Mouse (Mus musculus) olfactory bulb, adult 2 months (tissue): ENCODE measurements around the gene Abtb1. TPM values are rescaled to one million over a fixed set of nuclear protein-coding genes. Genes with fewer than 3 reads are reported as not detected.

Experiments
- H3K27ac ChIP-seq: fragments of 200-500 bp; 2 replicates; pipeline ENCODE4 v1.5.1; 2012; ENCODE audit warnings: low read depth, low read length; ENCODE audit not compliant: insufficient read depth
- H3K4me1 ChIP-seq: fragments of 200-500 bp; 2 replicates; pipeline ENCODE4 v1.6.1; 2012; ENCODE audit warnings: low read length; ENCODE audit not compliant: control insufficient read depth, insufficient read depth
- H3K4me3 ChIP-seq: fragments of 200-500 bp; 2 replicates; pipeline ENCODE4 v1.5.1; 2012; ENCODE audit warnings: mild to moderate bottlenecking, low read depth, low read length, moderate library complexity; ENCODE audit not compliant: insufficient read depth
- CTCF ChIP-seq: fragments of 200-500 bp; IDR thresholded peaks from 2 replicates; pipeline ENCODE4 v1.5.1; 2012; ENCODE audit warnings: low read depth, mild to moderate bottlenecking, low read length, moderate library complexity; ENCODE audit not compliant: insufficient read depth
- POLR2A ChIP-seq: fragments of 200-500 bp; IDR thresholded peaks from 2 replicates; pipeline ENCODE4 v1.6.1; 2012; ENCODE audit warnings: mild to moderate bottlenecking, low read depth, low read length, moderate library complexity; ENCODE audit not compliant: insufficient read depth
- WGBS: fragments of 180-500 bp; shearing (Covaris S2); methylation state at CpG from one replicate; pipeline ENCODE4 v1.1.7; 2018; 5-methylcytosine and 5-hydroxymethylcytosine counted together
- polyA plus RNA-seq: library from polyadenylated mRNA; stranded (reverse); fragments of >200 nt; gene quantifications from 2 replicates; pipeline ENCODE4 v1.2.4, GENCODE M21; 2012; ENCODE audit warnings: low replicate concordance; ENCODE audit not compliant: missing spikeins, insufficient read depth, insufficient read length

Abtb1 gene
- polyA plus RNA-seq, 1 experiment = not detected

DNA sequence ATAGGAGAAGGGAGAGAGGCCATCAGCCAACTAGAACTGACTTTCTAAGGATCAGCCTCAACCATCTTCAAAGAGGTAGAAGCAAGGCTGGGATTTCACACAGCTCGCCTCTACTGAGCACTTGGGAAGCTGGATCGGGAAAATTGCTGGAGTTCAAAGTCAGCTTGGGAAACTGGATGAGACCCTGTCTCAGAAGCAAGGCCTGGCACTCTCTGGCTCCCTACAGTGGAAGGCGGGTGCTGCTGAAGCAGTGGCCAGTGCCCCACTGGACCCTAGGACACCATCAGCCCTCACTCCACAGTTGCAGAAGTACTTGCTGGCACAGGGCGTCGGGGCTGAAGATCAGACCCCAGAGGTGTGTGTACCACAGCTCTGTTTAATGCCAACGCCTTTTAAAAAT is 16.0 kb upstream of the Abtb1 start:
- no peak overlapping the region for H3K4me3 ChIP-seq
- H3K27ac ChIP-seq = peak overlapping the region; percentile 17
- TF ChIP-seq CTCF = no peak
- no peak for TF ChIP-seq POLR2A
- H3K4me1 ChIP-seq = peaks cover 28% of the 10 kb centered on the region
- 77% methylated on average over 6 of the region's 6 CpGs for WGBS

DNA sequence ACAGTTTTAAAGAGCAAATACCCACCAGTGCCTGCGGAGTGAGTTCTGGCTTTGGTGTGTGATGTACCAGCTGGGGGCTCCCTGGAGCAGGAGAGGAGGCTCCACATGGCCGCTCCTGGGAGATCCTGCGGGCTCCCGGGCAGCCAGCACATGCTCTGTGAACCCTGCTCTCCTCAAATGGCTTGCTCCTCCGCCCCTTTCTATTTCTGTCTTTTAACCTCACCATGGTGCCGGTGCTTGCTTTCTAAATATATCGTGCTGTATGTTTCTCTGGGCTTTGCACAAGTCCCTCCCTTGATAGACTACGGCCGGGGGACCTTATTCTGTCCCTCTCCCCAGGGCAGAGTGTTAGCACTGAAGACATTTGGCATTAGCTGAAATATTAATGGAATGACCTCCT is 15.5 kb upstream of the Abtb1 start:
- Histone ChIP-seq H3K4me1 (peaks cover 28% of the 10 kb centered on the region), H3K4me3 (no peak overlapping the region), H3K27ac (peak overlapping the region; percentile 17)
- 12% methylated on average over 9 of the region's 9 CpGs for WGBS
- TF ChIP-seq CTCF (no peak), POLR2A (no peak)

DNA sequence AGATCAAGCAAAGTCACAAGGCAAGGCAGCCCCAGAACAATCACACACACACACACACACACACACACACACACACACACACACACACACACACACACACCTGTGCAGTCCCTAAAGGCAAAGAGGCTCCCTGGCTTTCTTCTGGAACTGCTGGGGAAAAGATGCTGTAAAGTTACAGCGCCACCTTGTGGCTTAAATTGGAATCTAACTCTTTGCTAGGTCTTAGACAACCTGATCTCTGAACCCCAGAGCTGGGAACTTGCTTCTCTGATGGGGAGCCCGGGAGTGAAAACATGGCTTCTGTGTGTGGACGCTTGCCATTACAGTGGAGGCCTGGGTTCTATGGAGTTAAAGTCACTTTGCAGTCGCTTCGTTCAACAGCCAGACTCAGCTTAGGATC is 13.9 kb upstream of the Abtb1 start:
- WGBS = 23% methylated on average over 5 of the region's 5 CpGs
- H3K27ac ChIP-seq = no peak overlapping the region
- peaks cover 25% of the 10 kb centered on the region for H3K4me1 ChIP-seq
- no peak for TF ChIP-seq POLR2A
- peak; percentile 23; the same call in 1 of the 2 replicates for TF ChIP-seq CTCF
- no peak overlapping the region for H3K4me3 ChIP-seq

DNA sequence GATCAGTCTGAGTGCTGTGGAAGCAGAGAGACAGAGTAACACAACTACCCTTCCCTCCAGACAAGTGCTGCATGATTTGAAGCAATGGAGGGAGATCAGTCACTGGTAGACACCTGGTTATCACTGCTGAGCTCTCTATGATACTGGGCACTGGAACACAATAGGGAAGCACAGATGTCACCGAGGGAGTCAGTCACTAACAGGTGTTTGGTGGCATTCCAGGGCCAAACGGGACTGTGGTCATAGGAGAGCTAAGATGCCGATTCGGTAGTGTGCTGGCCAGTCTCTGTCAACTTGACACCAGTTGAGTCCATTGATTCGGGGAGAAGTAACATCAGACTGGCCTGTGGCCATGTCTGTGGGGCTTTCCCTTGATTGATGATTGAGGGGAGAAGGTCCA is 12.7 kb upstream of the Abtb1 start:
- TF ChIP-seq CTCF (no peak), POLR2A (no peak)

DNA sequence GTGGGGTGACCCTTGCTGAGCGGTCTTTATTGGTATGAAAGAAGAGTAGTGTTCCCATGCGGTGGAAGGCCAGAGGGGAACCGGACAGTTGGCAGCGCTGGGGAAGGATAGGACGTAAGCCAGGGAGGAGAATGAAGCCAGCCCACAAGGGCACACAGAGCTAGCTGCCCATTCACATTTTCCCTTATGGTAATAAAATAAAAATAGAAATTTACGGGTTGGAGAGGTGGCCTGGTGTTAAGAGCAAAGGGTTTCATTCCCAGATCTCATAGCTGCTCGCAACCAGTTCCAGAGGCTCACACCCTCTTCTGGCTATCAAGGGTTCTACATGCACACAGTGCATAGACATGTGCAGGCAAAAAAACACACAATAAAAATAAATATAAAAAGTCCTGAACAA is 8.2 kb upstream of the Abtb1 start:
- Histone ChIP-seq H3K27ac (no peak overlapping the region), H3K4me1 (0 out of 2 replicates have a peak, but pooled peaks cover 4% of the 10 kb centered on the region), H3K4me3 (no peak overlapping the region)
- TF ChIP-seq CTCF (no peak), POLR2A (no peak)
- WGBS = 77% methylated on average over 7 of the region's 7 CpGs

More for the DNA sequence above, 12.7 kb upstream of the Abtb1 start:
- WGBS = 78% methylated on average over 5 of the region's 5 CpGs
- H3K27ac ChIP-seq = no peak overlapping the region
- peaks cover 22% of the 10 kb centered on the region for H3K4me1 ChIP-seq
- H3K4me3 ChIP-seq = no peak overlapping the region

DNA sequence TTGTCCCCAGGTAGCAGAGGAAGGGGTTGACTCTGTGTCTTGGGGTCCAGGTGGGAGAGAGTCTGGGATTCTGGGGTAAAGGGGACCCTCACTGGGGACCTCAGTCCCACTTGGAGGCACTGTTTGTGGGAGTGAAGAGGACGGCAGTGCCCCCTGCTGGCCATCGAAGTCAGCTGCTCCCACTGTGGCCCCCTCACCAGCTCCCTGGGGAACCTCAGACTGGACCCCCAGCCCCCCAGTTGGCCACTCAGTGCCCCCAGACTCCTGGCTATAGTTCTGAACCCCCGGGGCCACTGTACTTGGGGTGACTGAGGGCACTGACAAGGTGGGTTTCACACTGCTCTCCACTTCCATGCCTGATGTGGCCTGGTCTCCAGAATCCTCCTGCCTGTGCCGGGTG is 7.5 kb upstream of the Abtb1 start:
- Histone ChIP-seq H3K4me1 (0 out of 2 replicates have a peak, but pooled peaks cover 4% of the 10 kb centered on the region), H3K4me3 (no peak overlapping the region), H3K27ac (no peak overlapping the region)
- no peak for TF ChIP-seq CTCF
- TF ChIP-seq POLR2A = no peak
- WGBS = 53% methylated on average over 4 of the region's 4 CpGs

DNA sequence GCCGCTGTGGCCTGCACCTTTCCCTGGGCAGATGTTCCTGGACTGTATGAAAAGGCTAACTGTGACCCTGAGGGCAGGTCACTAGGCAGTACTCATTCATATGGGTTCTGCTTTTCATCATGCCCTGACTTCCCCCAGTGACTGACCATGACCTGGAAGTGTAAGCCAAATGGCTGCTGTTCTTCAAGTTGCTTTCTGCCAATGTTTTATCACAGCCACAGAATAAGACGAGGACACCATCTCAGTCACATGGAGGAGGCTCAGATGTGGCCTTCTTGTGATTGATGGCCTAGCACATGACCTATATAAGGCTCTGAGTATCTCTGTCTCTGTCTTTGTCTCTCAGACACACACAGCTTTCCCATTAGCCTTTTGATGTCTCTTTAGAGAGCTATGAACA is 5.8 kb upstream of the Abtb1 start:
- Histone ChIP-seq H3K27ac (no peak overlapping the region), H3K4me3 (no peak overlapping the region), H3K4me1 (peaks cover 13% of the 10 kb centered on the region)
- WGBS = 74% methylated on average over 2 of the region's 2 CpGs
- TF ChIP-seq POLR2A = no peak
- TF ChIP-seq CTCF = no peak

DNA sequence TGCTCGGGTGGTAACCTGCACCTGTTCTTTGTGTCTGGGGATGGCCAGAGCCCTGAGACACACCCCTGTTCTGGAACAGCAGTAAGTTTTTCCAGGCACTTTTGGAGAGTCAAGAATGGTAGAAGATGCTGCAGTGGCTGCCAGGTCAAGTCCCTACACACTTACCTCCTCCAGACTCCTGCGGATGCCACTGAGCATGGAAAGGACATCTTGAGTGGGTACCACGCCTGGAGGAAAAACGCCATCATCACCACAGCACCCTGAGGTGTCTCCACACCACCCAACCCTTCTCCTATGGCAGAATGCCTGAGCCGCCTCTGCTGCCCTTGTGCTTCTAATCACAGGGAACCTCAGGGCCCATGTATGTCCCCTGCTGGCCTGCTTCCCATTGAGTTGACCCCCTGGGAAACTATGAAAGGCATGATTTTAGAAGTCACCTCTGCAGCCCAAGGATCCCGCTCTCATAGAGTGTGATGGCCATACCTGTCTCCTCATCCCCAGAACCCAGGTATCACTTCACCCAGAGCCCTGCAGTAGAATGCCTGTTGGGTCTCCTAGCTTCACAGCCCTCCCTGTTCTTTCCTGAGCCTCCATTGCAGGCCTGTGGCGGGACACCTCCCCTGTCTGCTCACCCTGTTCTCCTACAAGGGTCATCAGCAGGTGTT is 3.2 kb upstream of the Abtb1 start:
- Histone ChIP-seq H3K4me1 (peaks cover 25% of the 10 kb centered on the region), H3K4me3 (no peak overlapping the region), H3K27ac (no peak overlapping the region)
- 89% methylated on average over 7 of the region's 7 CpGs for WGBS
- TF ChIP-seq CTCF = no peak
- TF ChIP-seq POLR2A = no peak

DNA sequence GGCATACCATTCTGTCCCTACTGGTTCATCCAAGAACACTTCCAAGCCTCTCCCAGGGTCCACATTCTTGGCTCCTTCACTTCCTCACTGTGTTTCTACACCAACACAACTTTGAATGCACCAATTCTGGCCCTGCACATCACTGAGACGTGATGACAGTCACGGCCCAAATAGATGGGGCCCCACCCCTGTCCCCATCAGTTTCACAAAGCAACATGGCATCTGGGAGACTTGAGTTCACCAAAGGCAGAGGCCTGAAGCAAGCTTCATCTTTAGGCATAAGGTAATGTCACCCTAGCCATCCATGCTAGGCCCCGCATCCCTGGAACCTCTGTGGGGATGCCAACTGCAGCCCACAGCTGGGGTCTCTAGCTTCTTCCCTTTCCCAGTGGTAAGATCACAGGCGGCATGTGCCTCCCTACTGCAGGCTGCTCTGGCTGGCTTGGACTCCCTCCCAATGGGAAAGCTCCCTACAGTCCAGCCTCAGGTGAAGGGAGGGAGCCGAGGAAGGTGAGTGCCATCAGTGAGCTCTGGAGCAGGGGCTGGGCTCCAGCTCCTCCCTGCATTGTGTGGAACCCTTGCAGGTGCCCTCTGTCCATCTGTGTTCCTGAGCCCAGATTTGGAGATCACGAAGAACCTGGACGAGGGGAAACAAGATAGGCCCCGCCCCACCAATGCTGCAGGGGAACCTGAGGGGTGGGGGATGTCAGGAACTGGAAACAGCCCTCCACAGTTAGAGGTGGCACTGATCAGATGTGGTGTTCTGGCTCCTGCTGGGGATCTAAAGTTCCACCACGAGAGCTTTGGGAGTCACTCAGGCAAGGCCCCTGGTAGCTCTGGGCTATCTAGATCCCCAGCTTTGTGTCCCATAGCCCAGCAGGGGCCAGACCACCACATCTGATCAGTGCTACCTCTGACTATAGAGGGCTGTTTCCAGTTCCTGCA is 2.3 kb upstream of the Abtb1 start:
- Histone ChIP-seq H3K4me1 (peaks cover 30% of the 10 kb centered on the region), H3K4me3 (no peak overlapping the region), H3K27ac (no peak overlapping the region)
- WGBS = 86% methylated on average over 9 of the region's 9 CpGs
- TF ChIP-seq CTCF = no peak
- no peak for TF ChIP-seq POLR2A
